Mouse (Mus musculus) left cerebral cortex, adult 2 months (tissue): Measurements from ENCODE around the gene Mrgpra6. TPM values are rescaled to one million over a fixed set of nuclear protein-coding genes. Genes with fewer than 3 reads are reported as not detected.

Experiments
- DNase-seq, 2 experiments: peaks; one replicate each; pipeline ENCODE4 v3.0.0; 2021 to 2022; ENCODE audit warnings: low spot score in 2 of 2, mixed read lengths in 1 of 2; ENCODE audit errors: extremely low spot score in 1 of 2
- H3K27ac ChIP-seq: fragments of 200-600 bp; 2 replicates; pipeline ENCODE4 v1.8.1; 2022
- H3K4me3 ChIP-seq: fragments of 200-600 bp; 2 replicates; pipeline ENCODE4 v1.8.1; 2022
- CTCF ChIP-seq: fragments of 200-600 bp; IDR thresholded peaks from 2 replicates; pipeline ENCODE4 v1.8.1; 2022; ENCODE audit warnings: antibody characterized with exemption, mild to moderate bottlenecking, moderate library complexity
- intact Hi-C: fragments of 180-260 bp; cut with DNase I; formaldehyde crosslinking; loops from one replicate; pipeline ENCODE4 v1.15.1; 2025
- total RNA-seq, 2 experiments: library from RNA; stranded (reverse); gene quantifications; 2 replicates each; pipeline ENCODE4 v1.2.3; 2021

The Mrgpra6 gene
- total RNA-seq, 2 experiments from 2014 or later = not detected

GRCm38 (mm10) chr7:47146034-47146812, 58.5 kb downstream of the Mrgpra6 start:
- TF ChIP-seq CTCF = peak; percentile 70
- no peak overlapping the region for H3K27ac ChIP-seq
- DNase-seq = peak; percentile 63 to 67
- H3K4me3 ChIP-seq = no peak overlapping the region
- intact Hi-C loops = loop anchor here (1.0 to 5.0 kb wide), 3 partner anchors 49 to 123 kb away; no protein-coding TSS in a partner anchor

- H3K4me3 ChIP-seq = no peak overlapping the region
- no peak for DNase-seq
- TF ChIP-seq CTCF = no peak
- intact Hi-C loops = no loop called here
- no peak overlapping the region for H3K27ac ChIP-seq
Measured at GRCm38 (mm10) chr7:47144299-47144698, 60.4 kb downstream of the Mrgpra6 start.

GRCm38 (mm10) chr7:47139823-47140325, 64.8 kb downstream of the Mrgpra6 start:
- intact Hi-C loops = no loop called here
- no peak for DNase-seq

More at GRCm38 (mm10) chr7:47139823-47140325, 64.8 kb downstream of the Mrgpra6 start:
- no peak for TF ChIP-seq CTCF
- H3K27ac ChIP-seq = no peak overlapping the region
- H3K4me3 ChIP-seq = no peak overlapping the region

Other genes starting within 250 kb of the Mrgpra6 start
- gene Uevld, start 246.4 kb downstream of the Mrgpra6 start, total RNA-seq = 10 to 100 TPM; 11.7 to 13.2 TPM
- not detected for gene Gm9999, start 221.3 kb downstream of the Mrgpra6 start, total RNA-seq
- gene Spty2d1, start 196.5 kb downstream of the Mrgpra6 start, total RNA-seq = 10 to 100 TPM; 16.2 to 18.4 TPM
- 10 to 100 TPM; 12.5 to 14.7 TPM for gene Tmem86a, start 154.3 kb downstream of the Mrgpra6 start, total RNA-seq
- gene Ptpn5, start 71.2 kb downstream of the Mrgpra6 start, total RNA-seq = 100 to 1,000 TPM; 171 to 187 TPM
- not detected for gene Mrgpra9, start 47.9 kb upstream of the Mrgpra6 start, total RNA-seq
- not detected for gene Mrgpra1, start 149.3 kb upstream of the Mrgpra6 start, total RNA-seq
- not detected for gene Mrgpra2a, start 247.2 kb upstream of the Mrgpra6 start, total RNA-seq